Mouse (Mus musculus): Measurements from ENCODE around the gene Foxk1. TPM values are rescaled to one million over a fixed set of nuclear protein-coding genes. Genes with fewer than 3 reads are reported as not detected.

Gene Foxk1
- polyA plus RNA-seq, 1 experiment = 9.1 TPM

DNA sequence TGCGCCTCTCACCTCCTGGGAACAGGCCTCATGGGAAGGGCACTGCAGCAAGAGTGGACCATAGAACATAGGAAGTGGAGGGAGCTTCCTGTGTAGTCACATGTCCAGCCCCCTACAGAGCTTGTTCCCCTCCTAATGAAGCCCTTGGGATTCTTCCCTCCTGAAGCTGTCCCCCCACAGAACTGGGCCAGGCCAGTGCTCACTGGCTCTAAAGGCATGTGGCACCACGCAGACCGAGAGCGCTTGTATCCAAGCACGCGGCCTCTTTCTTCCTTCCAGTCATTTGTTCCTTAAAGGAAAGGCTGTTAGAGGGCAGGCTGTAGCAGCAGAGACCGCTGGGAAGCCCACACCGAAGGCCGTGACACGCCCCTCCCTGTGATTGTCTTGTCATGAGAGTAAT is 26.6 kb downstream of the Foxk1 start:
- H3K4me3 ChIP-seq (replicated peaks; ENCODE audit: control insufficient read depth, low read depth, low read length) = no peak overlapping the region
- WGBS = 82% methylated on average over 10 of the region's 10 CpGs
- no peak overlapping the region for H3K27ac ChIP-seq (ENCODE audit: control insufficient read depth, insufficient read depth, low read depth, low read length, poor library complexity)
- H3K4me1 ChIP-seq (ENCODE audit: control insufficient read depth, insufficient read depth, low read length) = peaks cover 6% of the 10 kb centered on the region; the same call in 1 of the 2 replicates
- no peak for TF ChIP-seq CTCF (IDR thresholded peaks at IDR 0.05; ENCODE audit: control insufficient read depth, insufficient read depth, low read length)
- no peak for TF ChIP-seq POLR2A (IDR thresholded peaks at IDR 0.05; ENCODE audit: borderline replicate concordance, control insufficient read depth, low read depth, low read length)

DNA sequence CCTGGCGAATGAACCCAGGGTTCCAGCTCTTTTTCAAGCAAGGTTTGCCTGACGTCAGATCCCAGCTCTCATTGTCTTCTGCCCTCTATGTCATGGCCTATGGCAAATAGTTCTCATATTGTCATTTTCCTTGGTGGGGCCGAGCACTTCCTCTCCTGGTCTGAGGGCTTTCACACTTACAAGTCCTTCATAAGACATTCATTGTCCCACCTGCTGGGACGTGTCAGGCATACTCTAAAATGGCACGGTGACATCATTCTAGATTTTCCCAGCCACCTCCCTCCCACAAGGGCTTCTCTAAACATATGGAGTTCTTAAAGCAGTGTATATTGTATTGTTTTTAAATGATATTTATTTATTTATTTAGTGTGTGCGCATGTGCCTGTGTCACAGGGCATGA is 27.4 kb downstream of the Foxk1 start:
- Histone ChIP-seq H3K4me3 (replicated peaks; ENCODE audit: control insufficient read depth, low read depth, low read length) (no peak overlapping the region), H3K27ac (ENCODE audit: control insufficient read depth, insufficient read depth, low read depth, low read length, poor library complexity) (no peak overlapping the region), H3K4me1 (ENCODE audit: control insufficient read depth, insufficient read depth, low read length) (peaks cover 6% of the 10 kb centered on the region; the same call in 1 of the 2 replicates)
- no peak for TF ChIP-seq POLR2A (IDR thresholded peaks at IDR 0.05; ENCODE audit: borderline replicate concordance, control insufficient read depth, low read depth, low read length)
- WGBS = 75% methylated on average over 6 of the region's 6 CpGs

DNA sequence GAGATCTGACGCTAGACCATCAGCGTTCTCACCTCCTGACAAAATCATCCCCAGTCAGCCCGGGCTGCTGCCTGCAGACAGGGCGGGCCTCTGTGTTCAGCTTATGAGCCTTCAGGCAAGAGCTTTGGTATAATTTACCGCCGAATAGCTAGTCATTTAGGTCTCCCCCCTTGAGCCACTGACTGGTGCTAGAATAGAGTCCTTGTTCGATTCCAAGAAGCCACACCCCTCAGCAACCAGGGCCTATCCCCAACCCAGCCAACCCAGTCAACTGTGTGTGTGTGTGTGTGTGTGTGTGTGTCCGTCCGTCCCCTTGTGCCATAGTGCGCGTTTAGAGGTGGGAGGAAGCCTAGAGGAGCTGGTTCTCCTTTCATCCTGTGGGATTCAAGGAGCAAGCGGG is 29.7 kb downstream of the Foxk1 start:
- WGBS = 87% methylated on average over 12 of the region's 12 CpGs
- Histone ChIP-seq H3K4me3 (replicated peaks; ENCODE audit: control insufficient read depth, low read depth, low read length) (no peak overlapping the region), H3K4me1 (ENCODE audit: control insufficient read depth, insufficient read depth, low read length) (peaks cover 3% of the 10 kb centered on the region; the same call in 1 of the 2 replicates), H3K27ac (ENCODE audit: control insufficient read depth, insufficient read depth, low read depth, low read length, poor library complexity) (no peak overlapping the region)
- no peak for TF ChIP-seq CTCF (IDR thresholded peaks at IDR 0.05; ENCODE audit: control insufficient read depth, insufficient read depth, low read length)
- TF ChIP-seq POLR2A (IDR thresholded peaks at IDR 0.05; ENCODE audit: borderline replicate concordance, control insufficient read depth, low read depth, low read length) = no peak

DNA sequence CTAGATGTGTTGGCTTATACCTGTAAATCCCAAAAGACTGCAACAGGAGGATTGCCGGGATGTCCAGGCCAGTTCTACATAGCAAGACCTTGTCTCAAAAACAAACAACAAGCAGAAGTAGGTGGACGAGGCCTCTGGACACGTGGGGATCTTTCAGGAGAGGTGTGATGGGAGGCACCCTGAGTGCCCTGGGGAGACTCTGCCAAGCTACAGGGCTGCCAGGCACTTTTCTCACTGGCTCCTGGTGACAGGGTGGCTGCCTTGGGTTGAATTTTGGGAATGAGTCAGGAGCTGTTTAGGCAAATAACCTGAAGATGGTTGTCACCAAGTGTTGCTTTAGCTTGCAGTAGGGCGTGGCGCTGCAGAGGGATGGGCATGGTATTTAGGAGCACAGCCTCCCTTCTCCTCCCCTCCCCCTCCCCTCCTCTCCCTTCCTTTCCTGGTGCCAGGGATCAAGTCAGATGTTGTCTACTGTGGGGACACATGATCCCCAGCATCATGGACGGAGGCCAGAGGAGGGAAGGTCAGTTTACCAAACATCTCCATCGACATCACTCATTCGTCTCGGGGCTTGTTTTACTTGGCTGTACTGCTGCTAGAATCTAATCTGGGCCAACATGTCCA is 30.6 kb downstream of the Foxk1 start:
- 87% methylated on average over 9 of the region's 9 CpGs for WGBS
- peaks cover 3% of the 10 kb centered on the region; the same call in 1 of the 2 replicates for H3K4me1 ChIP-seq (ENCODE audit: control insufficient read depth, insufficient read depth, low read length)
- TF ChIP-seq POLR2A (IDR thresholded peaks at IDR 0.05; ENCODE audit: borderline replicate concordance, control insufficient read depth, low read depth, low read length) = no peak
- TF ChIP-seq CTCF (IDR thresholded peaks at IDR 0.05; ENCODE audit: control insufficient read depth, insufficient read depth, low read length) = no peak
- H3K4me3 ChIP-seq (replicated peaks; ENCODE audit: control insufficient read depth, low read depth, low read length) = no peak overlapping the region
- H3K27ac ChIP-seq (ENCODE audit: control insufficient read depth, insufficient read depth, low read depth, low read length, poor library complexity) = no peak overlapping the region

DNA sequence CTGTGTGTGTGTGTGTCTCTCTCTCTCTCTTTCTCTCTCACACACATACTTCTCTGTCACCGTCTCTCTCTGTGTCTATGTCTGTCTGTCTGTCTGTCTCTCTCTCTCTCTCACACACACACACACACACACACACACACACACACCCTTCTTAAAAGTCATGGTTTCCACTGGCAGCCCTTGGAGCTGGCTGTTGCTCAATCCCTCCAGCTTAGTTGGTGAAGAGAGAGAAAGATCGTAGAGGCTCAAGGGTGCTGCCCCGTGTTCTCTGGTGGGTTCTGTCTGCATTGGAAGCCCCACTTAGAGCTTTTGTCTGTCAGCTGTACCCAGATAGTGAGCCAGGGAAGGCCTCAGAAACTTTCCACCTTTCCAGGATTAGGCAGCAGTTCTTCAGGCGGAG is 31.4 kb downstream of the Foxk1 start:
- WGBS = 74% methylated on average over 4 of the region's 4 CpGs
- TF ChIP-seq CTCF (IDR thresholded peaks at IDR 0.05; ENCODE audit: control insufficient read depth, insufficient read depth, low read length) = no peak
- TF ChIP-seq POLR2A (IDR thresholded peaks at IDR 0.05; ENCODE audit: borderline replicate concordance, control insufficient read depth, low read depth, low read length) = no peak
- peaks cover 2% of the 10 kb centered on the region; the same call in 1 of the 2 replicates for H3K4me1 ChIP-seq (ENCODE audit: control insufficient read depth, insufficient read depth, low read length)

DNA sequence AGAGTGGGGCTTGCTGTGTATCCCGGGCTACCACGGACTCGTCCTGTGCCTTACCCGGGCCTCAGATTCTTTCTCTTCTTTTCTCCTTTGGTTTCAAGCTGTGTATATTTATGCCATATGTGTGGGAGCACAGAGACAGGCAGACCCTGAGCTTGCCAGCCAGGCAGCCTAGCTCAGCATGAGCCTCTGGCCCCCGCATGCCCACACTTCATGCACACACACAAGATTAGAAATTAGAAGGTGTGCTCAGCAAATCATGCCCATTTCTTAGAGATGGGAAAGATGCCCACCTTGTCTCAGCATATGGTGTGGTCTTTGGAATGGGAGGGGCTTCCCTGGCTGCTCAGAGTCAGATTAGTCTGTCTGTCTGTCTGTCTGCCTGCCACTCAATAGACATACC is 32.8 kb downstream of the Foxk1 start:
- no peak for TF ChIP-seq CTCF (IDR thresholded peaks at IDR 0.05; ENCODE audit: control insufficient read depth, insufficient read depth, low read length)
- TF ChIP-seq POLR2A (IDR thresholded peaks at IDR 0.05; ENCODE audit: borderline replicate concordance, control insufficient read depth, low read depth, low read length) = no peak
- WGBS = 89% methylated on average over 5 of the region's 5 CpGs
- Histone ChIP-seq H3K4me1 (ENCODE audit: control insufficient read depth, insufficient read depth, low read length) (no peaks in the 10 kb centered on the region), H3K27ac (ENCODE audit: control insufficient read depth, insufficient read depth, low read depth, low read length, poor library complexity) (no peak overlapping the region), H3K4me3 (replicated peaks; ENCODE audit: control insufficient read depth, low read depth, low read length) (no peak overlapping the region)

More for the DNA sequence above, 31.4 kb downstream of the Foxk1 start:
- Histone ChIP-seq H3K27ac (ENCODE audit: control insufficient read depth, insufficient read depth, low read depth, low read length, poor library complexity) (no peak overlapping the region), H3K4me3 (replicated peaks; ENCODE audit: control insufficient read depth, low read depth, low read length) (no peak overlapping the region)

DNA sequence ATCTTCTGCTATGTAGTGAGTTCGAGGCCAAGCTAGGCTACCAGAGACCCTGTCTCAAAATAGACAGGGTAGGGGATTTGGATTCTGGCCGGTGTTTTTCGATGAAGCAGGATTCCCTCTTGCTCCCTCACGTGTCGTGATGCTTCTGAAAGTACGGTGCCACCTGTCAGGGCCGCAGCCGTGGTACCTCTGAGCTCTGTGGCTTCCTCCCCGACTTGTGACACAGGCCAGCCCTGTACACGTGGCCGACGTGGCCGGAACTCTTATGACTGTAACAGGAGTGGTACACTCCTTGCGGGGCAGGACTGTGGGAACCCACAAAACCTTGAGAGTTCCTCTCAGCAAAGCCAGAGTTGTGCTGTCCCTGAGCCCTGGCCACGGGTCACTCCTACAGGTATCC is 34.4 kb downstream of the Foxk1 start:
- no peak overlapping the region for H3K4me3 ChIP-seq (replicated peaks; ENCODE audit: control insufficient read depth, low read depth, low read length)
- TF ChIP-seq CTCF (IDR thresholded peaks at IDR 0.05; ENCODE audit: control insufficient read depth, insufficient read depth, low read length) = no peak
- TF ChIP-seq POLR2A (IDR thresholded peaks at IDR 0.05; ENCODE audit: borderline replicate concordance, control insufficient read depth, low read depth, low read length) = no peak
- no peaks in the 10 kb centered on the region; the same call in 1 of the 2 replicates for H3K4me1 ChIP-seq (ENCODE audit: control insufficient read depth, insufficient read depth, low read length)
- 83% methylated on average over 15 of the region's 15 CpGs for WGBS
- no peak overlapping the region for H3K27ac ChIP-seq (ENCODE audit: control insufficient read depth, insufficient read depth, low read depth, low read length, poor library complexity)

DNA sequence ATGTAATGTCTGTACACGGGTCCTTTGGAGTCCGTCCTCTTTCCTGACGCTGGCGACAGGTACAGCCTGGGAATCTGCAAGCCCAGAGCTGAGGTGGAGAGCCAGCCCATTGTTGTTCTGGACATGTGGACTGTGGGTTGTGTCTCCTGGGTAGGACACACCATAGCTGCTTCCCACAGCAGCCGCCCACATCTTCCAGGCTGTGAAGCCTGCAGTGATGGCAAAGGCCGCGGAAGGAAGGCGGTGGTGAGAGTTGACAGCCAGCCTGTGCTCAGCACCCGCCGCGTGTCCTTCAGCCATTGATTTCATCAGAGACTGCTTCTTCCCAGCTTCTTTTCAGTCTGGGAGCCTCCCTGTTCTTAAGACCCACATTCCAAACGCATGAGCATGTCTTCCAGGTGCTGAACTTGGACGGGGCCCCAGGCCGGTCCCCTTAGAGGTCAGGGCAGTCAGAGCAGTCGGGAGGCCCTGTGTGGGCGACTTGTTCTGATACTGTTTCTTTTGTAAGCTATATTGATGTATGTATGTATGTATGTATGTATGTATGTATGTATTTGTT is 37.2 kb downstream of the Foxk1 start:
- no peak for TF ChIP-seq POLR2A (IDR thresholded peaks at IDR 0.05; ENCODE audit: borderline replicate concordance, control insufficient read depth, low read depth, low read length)
- TF ChIP-seq CTCF (IDR thresholded peaks at IDR 0.05; ENCODE audit: control insufficient read depth, insufficient read depth, low read length) = no peak
- Histone ChIP-seq H3K4me1 (ENCODE audit: control insufficient read depth, insufficient read depth, low read length) (peaks cover 4% of the 10 kb centered on the region; the same call in 1 of the 2 replicates), H3K27ac (ENCODE audit: control insufficient read depth, insufficient read depth, low read depth, low read length, poor library complexity) (no peak overlapping the region), H3K4me3 (replicated peaks; ENCODE audit: control insufficient read depth, low read depth, low read length) (no peak overlapping the region)
- WGBS = 88% methylated on average over 16 of the region's 16 CpGs
